Mouse (Mus musculus): Measurements from ENCODE around the gene Id1. TPM values are rescaled to one million over a fixed set of nuclear protein-coding genes. Genes with fewer than 3 reads are reported as not detected.
A peak's percentile ranks its signal among the peaks of the same experiment; 100 is the strongest.

Gene Id1
- polyA plus RNA-seq, 1 experiment from 2014 or later, result 330 TPM

DNA sequence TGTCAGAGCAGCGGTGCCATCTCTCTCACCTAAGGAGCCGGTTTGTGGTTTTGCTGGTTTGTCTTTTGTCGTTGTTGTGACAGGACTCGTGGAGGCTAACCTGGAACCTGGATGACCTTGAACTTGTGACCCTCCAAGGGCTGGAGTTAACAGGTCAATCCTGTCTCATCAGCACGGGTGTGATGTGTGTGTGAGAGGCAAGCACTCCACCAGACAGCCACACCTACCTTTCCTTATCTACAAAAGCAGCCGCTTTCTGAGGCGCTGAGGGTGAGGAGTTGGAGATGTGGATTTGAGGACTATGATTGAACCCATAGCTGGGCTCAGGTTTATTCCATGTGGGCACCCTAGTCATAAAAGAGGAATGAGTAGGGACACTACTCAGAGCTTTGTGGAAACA is 33.6 kb downstream of the Id1 start:
- no peak for ATAC-seq (ENCODE audit: insufficient number of reproducible peaks, insufficient read depth, low FRiP score, low TSS enrichment, low read depth)
- Histone ChIP-seq H3K9ac (replicated peaks) (no peak overlapping the region), H3K4me1 (replicated peaks) (peaks cover 16% of the 10 kb centered on the region), H3K27me3 (no peaks in the 10 kb centered on the region), H3K4me3 (replicated peaks) (no peak overlapping the region), H3K4me2 (no peak overlapping the region), H3K9me3 (no peaks in the 10 kb centered on the region), H3K27ac (no peak overlapping the region), H3K36me3 (no peaks in the 10 kb centered on the region)
- WGBS, result 83% methylated on average over 7 of the region's 7 CpGs

DNA sequence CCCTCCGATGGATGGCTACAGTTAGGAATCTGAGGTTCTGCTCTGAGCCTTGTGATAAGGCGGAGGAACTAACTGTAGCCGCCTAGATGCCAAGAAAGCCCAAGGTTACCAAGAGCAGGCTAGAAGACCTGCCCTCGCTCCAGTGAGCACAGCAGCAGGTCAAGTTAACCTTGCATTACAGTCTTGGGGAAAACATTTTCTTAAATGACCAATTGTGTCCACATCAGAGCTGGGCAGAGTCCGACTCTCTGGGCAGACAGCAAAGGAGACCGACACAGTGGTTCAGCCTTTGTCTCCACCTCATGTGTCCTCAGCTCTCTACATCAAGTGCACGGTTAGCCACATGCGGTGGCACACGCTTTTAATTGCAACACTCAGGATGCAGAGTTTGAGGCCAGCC is 35.5 kb downstream of the Id1 start:
- no peak for ATAC-seq (ENCODE audit: insufficient number of reproducible peaks, insufficient read depth, low FRiP score, low TSS enrichment, low read depth)
- Histone ChIP-seq H3K4me1 (replicated peaks) (no peaks in the 10 kb centered on the region; the same call in 1 of the 2 replicates), H3K36me3 (no peaks in the 10 kb centered on the region), H3K27me3 (no peaks in the 10 kb centered on the region), H3K4me2 (no peak overlapping the region), H3K9me3 (no peaks in the 10 kb centered on the region), H3K27ac (no peak overlapping the region), H3K9ac (replicated peaks) (no peak overlapping the region), H3K4me3 (replicated peaks) (no peak overlapping the region)
- WGBS, result 90% methylated on average over 9 of the region's 9 CpGs

DNA sequence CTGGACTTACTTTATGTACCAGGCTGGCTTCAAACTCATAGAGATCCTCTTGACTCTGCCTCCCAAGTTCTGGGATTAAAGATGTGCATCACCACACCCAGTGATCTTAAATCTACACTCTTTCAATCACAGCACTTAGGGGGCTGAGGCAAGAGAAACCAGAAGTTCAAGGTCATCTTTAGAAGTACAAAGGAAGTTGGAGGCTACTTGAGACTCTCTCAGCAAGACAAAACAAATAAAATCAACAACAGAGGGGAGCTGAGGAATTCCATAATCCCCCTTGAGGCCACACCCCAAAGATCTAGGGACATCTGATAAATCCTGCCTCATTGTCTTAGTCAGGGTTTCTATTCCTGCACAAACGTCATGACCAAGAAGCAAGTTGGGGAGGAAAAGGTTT is 36.2 kb downstream of the Id1 start:
- Histone ChIP-seq H3K9me3 (no peaks in the 10 kb centered on the region), H3K9ac (replicated peaks) (no peak overlapping the region), H3K4me1 (replicated peaks) (no peaks in the 10 kb centered on the region; the same call in 1 of the 2 replicates), H3K36me3 (no peaks in the 10 kb centered on the region), H3K4me3 (replicated peaks) (no peak overlapping the region), H3K27ac (no peak overlapping the region), H3K27me3 (no peaks in the 10 kb centered on the region), H3K4me2 (no peak overlapping the region)
- WGBS, result 35% methylated on average over 1 of the region's 1 CpGs
- ATAC-seq (ENCODE audit: insufficient number of reproducible peaks, insufficient read depth, low FRiP score, low TSS enrichment, low read depth), result no peak

DNA sequence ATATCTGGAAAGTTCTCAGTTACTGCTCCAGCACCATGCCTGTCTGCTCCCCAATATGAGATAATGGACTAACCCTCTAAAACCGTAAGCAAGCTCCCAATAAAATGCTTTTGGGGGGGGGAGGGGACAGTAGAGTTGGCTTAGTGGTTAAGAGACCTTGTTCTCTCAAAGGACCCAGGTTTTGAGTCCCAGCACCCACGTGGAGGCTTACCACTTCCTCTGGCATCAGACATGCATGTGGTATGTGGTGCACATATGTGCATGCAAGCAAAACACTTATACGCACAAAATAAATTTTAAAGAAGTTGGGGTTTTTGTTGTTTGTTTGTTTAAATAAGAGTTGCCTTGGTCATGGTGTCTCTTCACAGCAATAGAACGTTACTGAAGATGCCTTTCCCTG is 39.3 kb downstream of the Id1 start:
- H3K27ac ChIP-seq, result no peak overlapping the region
- peaks cover 7% of the 10 kb centered on the region for H3K36me3 ChIP-seq
- no peaks in the 10 kb centered on the region for H3K27me3 ChIP-seq
- no peak overlapping the region for H3K4me2 ChIP-seq
- H3K4me3 ChIP-seq (replicated peaks), result no peak overlapping the region
- no peaks in the 10 kb centered on the region for H3K9me3 ChIP-seq
- H3K4me1 ChIP-seq (replicated peaks), result no peaks in the 10 kb centered on the region
- WGBS, result 77% methylated on average over 4 of the region's 4 CpGs
- no peak for ATAC-seq (ENCODE audit: insufficient number of reproducible peaks, insufficient read depth, low FRiP score, low TSS enrichment, low read depth)
- no peak overlapping the region for H3K9ac ChIP-seq (replicated peaks)

DNA sequence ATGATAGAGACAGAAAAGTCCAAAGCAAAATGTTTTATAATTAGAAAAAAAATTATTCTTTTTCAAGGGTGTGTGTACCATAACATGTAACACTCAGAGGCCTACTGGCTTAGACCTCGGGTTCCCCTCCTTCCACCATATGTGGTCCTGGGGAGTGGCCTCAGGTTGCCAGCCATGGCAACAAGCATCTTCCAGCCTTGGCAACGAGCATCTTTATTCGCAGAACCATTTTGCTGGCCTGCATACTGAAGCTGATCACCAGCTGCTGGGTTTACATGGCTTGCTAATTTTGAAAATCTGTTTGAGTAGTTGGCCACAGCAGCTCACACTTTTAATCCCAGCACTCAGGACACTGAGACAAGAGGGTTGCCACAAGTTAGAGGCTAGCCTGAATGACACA is 40.0 kb downstream of the Id1 start:
- H3K36me3 ChIP-seq, result peaks cover 14% of the 10 kb centered on the region
- no peaks in the 10 kb centered on the region for H3K9me3 ChIP-seq
- H3K4me1 ChIP-seq (replicated peaks), result no peaks in the 10 kb centered on the region
- H3K4me2 ChIP-seq, result no peak overlapping the region
- WGBS, result 86% methylated on average over 3 of the region's 3 CpGs
- H3K4me3 ChIP-seq (replicated peaks), result no peak overlapping the region
- H3K27ac ChIP-seq, result no peak overlapping the region
- no peak overlapping the region for H3K9ac ChIP-seq (replicated peaks)
- no peak for ATAC-seq (ENCODE audit: insufficient number of reproducible peaks, insufficient read depth, low FRiP score, low TSS enrichment, low read depth)
- H3K27me3 ChIP-seq, result no peaks in the 10 kb centered on the region

DNA sequence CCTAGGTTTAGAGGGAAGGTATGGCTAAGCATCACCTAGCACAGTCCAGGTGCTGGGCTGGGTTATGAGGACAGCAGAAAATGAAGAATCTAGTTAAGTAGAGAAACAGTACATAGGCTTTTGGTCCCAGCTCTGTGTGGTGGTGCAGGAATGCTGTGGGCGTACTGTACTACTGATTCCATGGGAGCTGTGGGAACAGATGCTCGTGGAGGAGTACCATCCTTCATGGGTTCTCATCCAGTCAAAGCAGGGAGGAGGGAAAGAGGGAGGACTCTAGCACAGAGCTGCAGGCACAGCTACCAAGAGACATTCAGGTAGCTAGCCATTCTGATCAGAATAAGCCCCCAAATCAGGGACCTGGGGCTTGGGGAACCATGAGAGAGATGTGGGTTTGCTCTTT is 40.4 kb downstream of the Id1 start:
- H3K4me2 ChIP-seq, result no peak overlapping the region
- H3K27me3 ChIP-seq, result no peaks in the 10 kb centered on the region
- H3K9me3 ChIP-seq, result no peaks in the 10 kb centered on the region
- ATAC-seq (ENCODE audit: insufficient number of reproducible peaks, insufficient read depth, low FRiP score, low TSS enrichment, low read depth), result no peak
- WGBS, result 81% methylated on average over 2 of the region's 2 CpGs
- H3K27ac ChIP-seq, result no peak overlapping the region
- 0 out of 2 replicates have a peak, but pooled peaks cover under 1% of the 10 kb centered on the region for H3K4me1 ChIP-seq (replicated peaks)
- H3K4me3 ChIP-seq (replicated peaks), result no peak overlapping the region
- H3K36me3 ChIP-seq, result peaks cover 18% of the 10 kb centered on the region
- H3K9ac ChIP-seq (replicated peaks), result no peak overlapping the region

DNA sequence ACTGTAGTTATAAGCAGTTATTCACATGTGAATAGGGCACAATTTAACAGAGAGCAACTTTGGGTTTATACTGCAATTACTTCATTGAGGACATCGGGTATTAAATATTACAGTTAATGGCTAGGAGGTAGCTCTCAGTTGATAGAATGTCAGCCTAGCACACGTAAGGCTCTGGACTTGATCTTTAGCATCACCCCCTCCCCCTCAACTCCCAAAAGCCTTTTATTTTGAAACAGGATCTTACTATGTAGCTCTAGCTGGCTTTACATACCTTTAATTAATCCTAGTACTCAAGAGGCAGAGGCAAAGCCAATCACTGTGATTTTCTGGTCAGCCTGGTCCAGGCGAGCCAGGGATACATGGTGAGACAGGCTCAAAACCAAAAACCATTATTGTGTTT is 41.0 kb downstream of the Id1 start:
- Histone ChIP-seq H3K27me3 (no peaks in the 10 kb centered on the region), H3K9me3 (no peaks in the 10 kb centered on the region), H3K27ac (no peak overlapping the region), H3K9ac (replicated peaks) (no peak overlapping the region), H3K36me3 (peaks cover 24% of the 10 kb centered on the region), H3K4me1 (replicated peaks) (peaks cover 2% of the 10 kb centered on the region; the same call in 1 of the 2 replicates), H3K4me2 (no peak overlapping the region), H3K4me3 (replicated peaks) (no peak overlapping the region)
- no peak for ATAC-seq (ENCODE audit: insufficient number of reproducible peaks, insufficient read depth, low FRiP score, low TSS enrichment, low read depth)
- WGBS, result 71% methylated on average over 3 of the region's 3 CpGs

DNA sequence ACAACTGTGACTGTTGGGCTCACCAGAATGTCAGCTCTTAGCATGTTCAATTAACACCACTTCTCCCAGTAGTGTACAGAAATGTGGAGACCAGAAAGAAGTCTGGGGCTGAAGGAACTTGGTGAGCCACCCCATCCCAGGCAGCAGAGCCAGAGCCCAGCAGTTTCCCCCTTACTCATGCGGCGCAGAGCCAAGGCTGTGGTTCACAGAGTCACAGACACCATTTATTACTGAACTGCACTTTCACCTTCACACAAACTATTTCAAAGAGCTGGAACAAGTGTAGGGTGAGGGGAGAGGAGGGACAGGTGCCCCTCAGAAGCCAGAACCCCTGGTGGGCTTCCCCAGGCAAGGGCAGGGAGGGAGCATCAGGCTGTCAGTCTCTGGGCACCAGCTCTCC is 44.4 kb downstream of the Id1 start:
- H3K9me3 ChIP-seq, result no peaks in the 10 kb centered on the region
- H3K4me2 ChIP-seq, result no peak overlapping the region
- ATAC-seq (ENCODE audit: insufficient number of reproducible peaks, insufficient read depth, low FRiP score, low TSS enrichment, low read depth), result no peak
- H3K27ac ChIP-seq, result no peak overlapping the region
- H3K36me3 ChIP-seq, result peaks cover 34% of the 10 kb centered on the region
- H3K4me1 ChIP-seq (replicated peaks), result peaks cover 8% of the 10 kb centered on the region
- no peak overlapping the region for H3K9ac ChIP-seq (replicated peaks)
- 90% methylated on average over 2 of the region's 2 CpGs for WGBS
- no peak overlapping the region for H3K4me3 ChIP-seq (replicated peaks)
- no peaks in the 10 kb centered on the region for H3K27me3 ChIP-seq

DNA sequence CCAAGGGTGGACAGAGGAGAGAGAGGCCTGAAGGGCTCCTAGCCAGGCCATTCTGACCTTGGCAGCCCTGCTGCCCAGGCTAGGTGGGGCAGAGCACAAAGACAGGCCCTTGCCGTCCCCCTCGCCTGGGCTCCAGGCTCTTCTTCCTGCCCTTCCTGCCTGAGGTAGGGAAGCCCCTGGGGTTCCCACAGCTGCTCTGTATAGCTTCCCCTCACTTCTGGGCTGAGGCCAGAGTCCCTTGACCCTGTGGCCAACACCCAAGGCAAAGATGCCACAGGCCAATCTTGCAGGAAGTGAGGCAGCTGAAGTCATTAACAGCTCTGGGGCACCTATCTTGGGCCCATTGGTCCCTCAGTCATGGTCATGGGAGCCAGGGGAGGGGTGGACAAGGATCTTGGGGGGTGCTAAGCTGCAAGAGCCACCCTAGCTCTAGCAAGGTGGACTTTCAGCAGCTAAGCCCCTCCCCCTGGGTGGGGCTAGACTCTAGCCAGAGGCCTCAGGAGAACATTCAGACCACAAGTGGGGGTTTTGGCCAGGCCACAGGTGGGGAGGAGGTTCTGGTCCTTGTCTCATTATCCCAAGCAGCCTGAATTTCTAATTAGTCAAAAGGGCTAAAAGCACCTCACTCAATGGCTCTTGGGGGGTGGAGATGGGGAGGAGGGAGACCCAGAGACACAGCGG is 45.1 kb downstream of the Id1 start:
- Histone ChIP-seq H3K4me1 (replicated peaks) (peaks cover 15% of the 10 kb centered on the region), H3K36me3 (peaks cover 36% of the 10 kb centered on the region), H3K4me2 (no peak overlapping the region), H3K27me3 (no peaks in the 10 kb centered on the region), H3K27ac (no peak overlapping the region), H3K4me3 (replicated peaks) (no peak overlapping the region), H3K9me3 (no peaks in the 10 kb centered on the region), H3K9ac (replicated peaks) (no peak overlapping the region)
- 0 out of 2 replicates have a peak, but pooled peaks have one; percentile 44 for ATAC-seq (ENCODE audit: insufficient number of reproducible peaks, insufficient read depth, low FRiP score, low TSS enrichment, low read depth)
- 76% methylated on average over 3 of the region's 3 CpGs for WGBS

DNA sequence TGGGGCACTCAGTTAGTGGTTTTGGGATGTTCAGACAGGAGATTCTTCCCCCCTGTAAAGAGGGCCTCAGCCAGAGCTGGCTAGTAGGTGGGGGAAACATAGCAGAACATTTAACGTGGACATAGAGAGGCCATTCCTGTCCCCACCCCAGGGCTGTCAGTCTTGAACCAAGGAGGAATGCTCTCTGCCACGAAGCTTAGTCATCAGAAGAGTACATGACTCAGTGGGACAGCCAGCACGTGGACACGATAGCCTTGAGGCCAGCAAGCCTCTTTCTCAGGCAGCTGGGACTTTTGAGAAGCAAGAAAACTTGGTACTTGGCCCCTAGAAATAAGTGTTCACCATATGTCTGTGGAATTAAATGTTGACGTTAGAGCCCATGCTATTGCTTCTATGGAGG is 46.6 kb downstream of the Id1 start:
- H3K36me3 ChIP-seq, result peaks cover 38% of the 10 kb centered on the region
- H3K9me3 ChIP-seq, result no peaks in the 10 kb centered on the region
- ATAC-seq (ENCODE audit: insufficient number of reproducible peaks, insufficient read depth, low FRiP score, low TSS enrichment, low read depth), result no peak
- WGBS, result 86% methylated on average over 5 of the region's 5 CpGs
- no peak overlapping the region for H3K27ac ChIP-seq
- no peaks in the 10 kb centered on the region for H3K27me3 ChIP-seq
- H3K4me2 ChIP-seq, result no peak overlapping the region
- H3K4me1 ChIP-seq (replicated peaks), result peaks cover 17% of the 10 kb centered on the region
- no peak overlapping the region for H3K4me3 ChIP-seq (replicated peaks)
- no peak overlapping the region for H3K9ac ChIP-seq (replicated peaks)

DNA sequence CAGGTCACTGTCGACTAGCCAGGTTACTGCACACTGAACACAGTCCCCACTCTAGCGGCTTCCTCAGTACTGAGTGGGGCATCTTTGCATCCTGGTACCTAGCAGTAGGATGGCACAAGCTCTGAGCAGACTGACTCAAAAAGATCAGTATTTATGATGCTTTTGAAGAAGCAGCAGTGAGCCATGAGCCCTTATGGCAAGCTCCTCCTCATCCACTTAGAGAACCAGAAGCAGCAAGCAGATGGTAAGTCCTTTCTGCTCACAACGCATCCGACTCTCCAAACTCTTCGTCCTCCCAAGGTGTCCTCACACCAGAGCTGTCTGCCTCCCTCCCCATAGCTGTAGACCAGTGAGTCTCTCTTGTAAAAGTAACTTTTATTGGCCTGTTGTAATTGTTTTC is 47.2 kb downstream of the Id1 start:
- WGBS, result 91% methylated on average over 5 of the region's 5 CpGs
- no peaks in the 10 kb centered on the region for H3K27me3 ChIP-seq
- no peak for ATAC-seq (ENCODE audit: insufficient number of reproducible peaks, insufficient read depth, low FRiP score, low TSS enrichment, low read depth)
- no peaks in the 10 kb centered on the region for H3K9me3 ChIP-seq
- H3K4me3 ChIP-seq (replicated peaks), result no peak overlapping the region
- no peak overlapping the region for H3K27ac ChIP-seq
- peaks cover 41% of the 10 kb centered on the region for H3K36me3 ChIP-seq
- H3K9ac ChIP-seq (replicated peaks), result no peak overlapping the region
- peaks cover 17% of the 10 kb centered on the region for H3K4me1 ChIP-seq (replicated peaks)
- no peak overlapping the region for H3K4me2 ChIP-seq

DNA sequence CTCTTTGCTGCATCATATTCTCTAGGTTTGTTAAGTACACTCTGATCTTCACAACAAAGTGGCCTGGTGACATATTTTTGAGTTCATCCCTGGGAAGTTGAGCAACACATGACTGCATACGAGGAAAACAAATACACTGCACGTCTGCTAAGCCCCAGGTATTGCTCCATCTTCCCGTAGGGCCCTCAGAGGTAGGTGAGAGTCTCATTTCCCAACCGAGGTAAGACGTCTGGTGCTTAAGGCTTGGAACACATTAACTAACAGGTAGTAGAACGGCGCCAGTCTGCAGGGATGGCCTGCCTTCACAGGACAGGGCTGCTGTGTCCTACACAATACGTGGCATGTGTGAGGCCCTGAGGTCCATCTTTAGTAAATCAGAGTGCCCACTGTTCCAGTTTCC is 48.6 kb downstream of the Id1 start:
- Histone ChIP-seq H3K36me3 (peaks cover 36% of the 10 kb centered on the region), H3K9me3 (no peaks in the 10 kb centered on the region), H3K27me3 (no peaks in the 10 kb centered on the region), H3K27ac (0 out of 2 replicates have a peak overlapping the region, but pooled peaks have one; percentile 81), H3K4me3 (replicated peaks) (no peak overlapping the region), H3K9ac (replicated peaks) (no peak overlapping the region), H3K4me1 (replicated peaks) (peaks cover 24% of the 10 kb centered on the region), H3K4me2 (no peak overlapping the region)
- WGBS, result 96% methylated on average over 8 of the region's 8 CpGs
- no peak for ATAC-seq (ENCODE audit: insufficient number of reproducible peaks, insufficient read depth, low FRiP score, low TSS enrichment, low read depth)
